Mouse (Mus musculus) layer of hippocampus, postnatal 25 days (tissue): ENCODE data around the gene Tmem203. TPM values are rescaled to one million over a fixed set of nuclear protein-coding genes. Genes with fewer than 3 reads are reported as not detected.
"Not testable (repeated sequence)": the region's sequence is repeated elsewhere in the genome, so short reads cannot be mapped to it uniquely, and the experiment has no call there.

Experiments used
- DNase-seq, 2 experiments: peaks; one replicate each; pipeline ENCODE4 v3.0.0; 2022; ENCODE audit warnings: mixed read lengths in 2 of 2, low spot score in 1 of 2; ENCODE audit errors: extremely low spot score in 1 of 2
- total RNA-seq, 2 experiments: library from RNA; stranded (reverse); gene quantifications; 2 replicates each; pipeline ENCODE4 v1.2.3; 2021

Tmem203 gene
- total RNA-seq, 2 experiments from 2014 or later = 38.1 to 40.5 TPM

- DNase-seq = no peak
Measured at GRCm38 (mm10) chr2:25231038-25231437, 24.2 kb upstream of the Tmem203 start.

- DNase-seq = no peak
Measured at GRCm38 (mm10) chr2:25233421-25233820, 21.8 kb upstream of the Tmem203 start.

- no peak for DNase-seq
Measured at GRCm38 (mm10) chr2:25234050-25234449, 21.2 kb upstream of the Tmem203 start, which contains the start of gene Slc34a3. Slc34a3 (minus strand) TSS chr2:25234364.

- DNase-seq = no peak
Measured at GRCm38 (mm10) chr2:25234551-25235220, 20.6 kb upstream of the Tmem203 start.

GRCm38 (mm10) chr2:25236614-25237013 is 18.6 kb upstream of the Tmem203 start, which contains the start of gene Rnf224:
Rnf224 (minus strand) TSS chr2:25236787.
- DNase-seq = no peak

- DNase-seq = no peak
Measured at GRCm38 (mm10) chr2:25237522-25237921, 17.7 kb upstream of the Tmem203 start.

- no peak for DNase-seq
Measured at GRCm38 (mm10) chr2:25238106-25238505, 17.1 kb upstream of the Tmem203 start.

GRCm38 (mm10) chr2:25239766-25240165 is 15.5 kb upstream of the Tmem203 start:
- DNase-seq = no peak

- no peak for DNase-seq
Measured at GRCm38 (mm10) chr2:25240310-25240709, 14.9 kb upstream of the Tmem203 start.

GRCm38 (mm10) chr2:25240723-25241437 is 14.4 kb upstream of the Tmem203 start:
- peak; percentile 36 to 46 for DNase-seq

- no peak for DNase-seq
Measured at GRCm38 (mm10) chr2:25241438-25241775, 13.8 kb upstream of the Tmem203 start.

- DNase-seq = peak in 1 of 2 experiments; percentile 44
Measured at GRCm38 (mm10) chr2:25242101-25242506, 13.1 kb upstream of the Tmem203 start, which contains the start of the genes Rnf208 and Cysrt1. Rnf208 (plus strand) TSS chr2:25242255. Cysrt1 (minus strand) TSS chr2:25242452.

- DNase-seq = no peak
Measured at GRCm38 (mm10) chr2:25243342-25243741, 11.9 kb upstream of the Tmem203 start.

GRCm38 (mm10) chr2:25244144-25244543 is 11.1 kb upstream of the Tmem203 start:
- DNase-seq = no peak

- no peak for DNase-seq
Measured at GRCm38 (mm10) chr2:25246183-25247072, 8.8 kb upstream of the Tmem203 start, which contains the start of gene AL732309.1. AL732309.1 (minus strand) TSS chr2:25246863.

- DNase-seq = no peak
Measured at GRCm38 (mm10) chr2:25252331-25252730, 2.9 kb upstream of the Tmem203 start.

- DNase-seq = peak in 1 of 2 experiments; percentile 48
Measured at GRCm38 (mm10) chr2:25256443-25257109, 1.3 kb downstream of the Tmem203 start.

GRCm38 (mm10) chr2:25257250-25257649 is 2.0 kb downstream of the Tmem203 start:
- not testable (repeated sequence) for DNase-seq

- no peak for DNase-seq
Measured at GRCm38 (mm10) chr2:25258887-25259286, 3.6 kb downstream of the Tmem203 start.

- no peak for DNase-seq
Measured at GRCm38 (mm10) chr2:25261870-25262269, 6.6 kb downstream of the Tmem203 start.
